Mouse (Mus musculus): Measurements from ENCODE around the gene Ldah.

DNA sequence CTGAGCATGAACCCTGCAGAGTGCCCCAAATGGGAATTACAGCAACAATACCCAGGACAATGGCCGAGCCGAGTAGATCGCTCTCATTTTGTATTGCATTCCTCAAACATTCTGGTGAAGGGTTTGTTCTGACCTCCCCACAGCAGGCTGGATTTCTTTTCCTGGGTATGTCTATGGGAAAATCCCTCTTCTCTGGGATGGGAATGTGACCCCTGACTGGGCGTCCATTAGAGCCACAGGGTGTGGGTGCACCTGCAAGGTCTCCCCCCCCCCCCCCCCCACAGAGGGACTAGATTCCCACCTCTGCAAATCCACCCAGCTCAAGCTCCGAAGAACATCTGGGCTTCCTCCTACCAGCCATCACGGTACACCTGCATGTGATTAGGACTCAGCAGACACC, 81.2 kb downstream of the Ldah start:
- TF ChIP-seq TAL1 (IDR thresholded peaks at IDR 0.05; ENCODE audit: low read length), result no peak
- TF ChIP-seq GATA1 (IDR thresholded peaks at IDR 0.05; ENCODE audit: low read length), result no peak
